In genomic region chr10:78574250-78575104, GRCm38 (mm10) we compare ENCODE assay signal across 8 mouse cellular contexts. TPM values are rescaled to one million over a fixed set of nuclear protein-coding genes. Genes with fewer than 3 reads are reported as not detected.
DNase-seq lines count a peak whose midpoint lies in the region; ATAC-seq and TF ChIP-seq lines count a peak whose summit lies in the region.

Gene Ilvbl (plus strand): TSS chr10:78574346.

- no peak for TF ChIP-seq CTCF in G1E (IDR thresholded peaks at IDR 0.05; ENCODE audit: low read depth, low read length)
- peak; percentile 63 for TF ChIP-seq CTCF in forebrain, postnatal 0 days (IDR thresholded peaks at IDR 0.05; ENCODE audit: low read depth)

- peak within 1 kb of the TSS; percentile 83 for H3K4me3 ChIP-seq in G1E (ENCODE audit: low read depth, low read length)
- peak within 1 kb of the TSS; percentile 74 for H3K4me3 ChIP-seq in forebrain, postnatal 0 days (ENCODE audit: low read depth, low read length)
- H3K4me3 ChIP-seq in lung, embryonic 15.5 days = peak within 1 kb of the TSS; percentile 72

- 0 out of 2 replicates have a peak, but pooled peaks cover 3% of the 10 kb centered on the region for H3K27me3 ChIP-seq in G1E (ENCODE audit: insufficient read depth, low read length)
- no peaks in the 10 kb centered on the region for H3K27me3 ChIP-seq in forebrain, postnatal 0 days (ENCODE audit: insufficient read depth, low read length)
- H3K27me3 ChIP-seq in lung, embryonic 15.5 days = no peaks in the 10 kb centered on the region

- peak; percentile 82 for ATAC-seq in G1E (ENCODE audit: extremely low read depth, insufficient number of reproducible peaks, low FRiP score, poor library complexity, severe bottlenecking)
- peak; percentile 96 for ATAC-seq in forebrain, postnatal 0 days
- peak; percentile 91 for ATAC-seq in lung, embryonic 15.5 days (ENCODE audit: borderline replicate concordance, extremely low read depth, low FRiP score, low TSS enrichment)

- H3K27ac ChIP-seq in forebrain, postnatal 0 days (ENCODE audit: low read depth, low read length) = peak within 1 kb of the TSS; percentile 86
- H3K27ac ChIP-seq in lung, embryonic 15.5 days = peak within 1 kb of the TSS; percentile 95

- H3K4me1 ChIP-seq in G1E (ENCODE audit: insufficient read depth, low read depth, low read length) = peaks cover 33% of the 10 kb centered on the region
- H3K4me1 ChIP-seq in forebrain, postnatal 0 days (ENCODE audit: insufficient read depth) = peaks cover 3% of the 10 kb centered on the region; the same call in 1 of the 2 replicates
- H3K4me1 ChIP-seq in lung, embryonic 15.5 days = peaks cover 14% of the 10 kb centered on the region

- H3K4me2 ChIP-seq in forebrain, postnatal 0 days (ENCODE audit: low read depth) = peak within 1 kb of the TSS; percentile 79
- H3K4me2 ChIP-seq in lung, embryonic 15.5 days = peak within 1 kb of the TSS; percentile 75

- H3K36me3 ChIP-seq in G1E (replicated peaks) = peaks cover 36% of the 10 kb centered on the region
- H3K36me3 ChIP-seq in forebrain, postnatal 0 days (ENCODE audit: insufficient read depth) = peaks cover 9% of the 10 kb centered on the region; the same call in 1 of the 2 replicates
- peaks cover 7% of the 10 kb centered on the region; the same call in 1 of the 2 replicates for H3K36me3 ChIP-seq in lung, embryonic 15.5 days

- DNase-seq in G1E (ENCODE audit: low spot score) = peak; percentile 84
- peak; percentile 95 for DNase-seq in cerebellum, adult 18-20 months
- DNase-seq in forebrain, postnatal 0 days = peak; percentile 96
- DNase-seq in heart, postnatal 4 days = peak; percentile 96
- DNase-seq in layer of hippocampus, adult 8-10 months (ENCODE audit: low spot score in 2 of 2) = peak; percentile 90 to 94
- peak; percentile 92 for DNase-seq in ovary, adult 18-20 months (ENCODE audit: low spot score)
- DNase-seq in thymus, postnatal 0 days (ENCODE audit: low spot score) = peak; percentile 98

- under 1% methylated on average over 51 of the region's 51 CpGs for WGBS in forebrain, postnatal 0 days
- WGBS in lung, embryonic 15.5 days = under 1% methylated on average over 51 of the region's 51 CpGs

- peak within 1 kb of the TSS; percentile 67 for H3K9ac ChIP-seq in forebrain, postnatal 0 days
- H3K9ac ChIP-seq in lung, embryonic 15.5 days = peak within 1 kb of the TSS; percentile 61

- no peaks in the 10 kb centered on the region for H3K9me3 ChIP-seq in G1E (replicated peaks)
- no peaks in the 10 kb centered on the region for H3K9me3 ChIP-seq in forebrain, postnatal 0 days (ENCODE audit: low read length)
- H3K9me3 ChIP-seq in lung, embryonic 15.5 days = no peaks in the 10 kb centered on the region

RNA-seq across cellular contexts. Expression of gene Ilvbl, which starts in this region (rescaled TPM):
- 6.2 and 7.0 TPM in 2 replicates for total RNA-seq in G1E (2014; fragmentation: Nextera tagmentation)
- total RNA-seq in G1E (2017) = 10.2 and 15.2 TPM in 2 replicates
- 7.7 and 9.3 TPM in 2 replicates for polyA plus RNA-seq in G1E (2012)
- total RNA-seq in forebrain, postnatal 0 days (2014; rRNA removed) = 37.0 and 57.4 TPM in 2 replicates
- 46.5 and 58.8 TPM in 2 replicates for polyA plus RNA-seq in forebrain, postnatal 0 days (2015; fragmentation: Nextera tagmentation; extraction: Ambion mirVana)
- total RNA-seq in heart, postnatal 4 days (2021) = 10 to 100 TPM; 64.9 to 74.5 TPM
- total RNA-seq in layer of hippocampus, adult 8-10 months (2022) = 10 to 100 TPM; 21.3 to 41.5 (median 31.6) TPM
- polyA plus RNA-seq in lung, embryonic 15.5 days (2015; fragmentation: Nextera tagmentation; extraction: Ambion mirVana) = 49.0 and 52.2 TPM in 2 replicates
- polyA plus RNA-seq in thymus, postnatal 0 days (2015; fragmentation: Nextera tagmentation; extraction: Ambion mirVana) = 300 and 352 TPM in 2 replicates

Comparison
In these comparisons a context has a peak if more than half of its experiments do, and no peak if none do; other contexts are left out.
1. Peak in every context shown above with its lines: DNase-seq, ATAC-seq, H3K4me3 ChIP-seq and H3K27ac ChIP-seq.